Mouse (Mus musculus) midbrain, embryonic 15.5 days (tissue): ENCODE data around the gene Dbndd2. TPM values are rescaled to one million over a fixed set of nuclear protein-coding genes. Genes with fewer than 3 reads are reported as not detected.

ENCODE experiments used
- ATAC-seq: fragments of 200-750 bp; cut with Nextera tagmentation; replicated peaks from 2 replicates; pipeline ENCODE4 v1.8.0; 2017; ENCODE audit warnings: moderate TSS enrichment
- H3K27ac ChIP-seq: fragments of 300-500 bp; sonication (generic); 2 replicates; pipeline ENCODE4 v1.5.1; 2015; ENCODE audit warnings: mild to moderate bottlenecking, inconsistent platforms
- H3K27me3 ChIP-seq: fragments of 300-500 bp; sonication (generic); replicated peaks from 2 replicates; pipeline ENCODE4 v1.6.1; 2015; ENCODE audit warnings: inconsistent platforms
- H3K36me3 ChIP-seq: fragments of 300-500 bp; sonication (generic); replicated peaks from 2 replicates; pipeline ENCODE4 v1.6.1; 2015; ENCODE audit warnings: inconsistent platforms
- H3K4me1 ChIP-seq: fragments of 300-500 bp; sonication (generic); 2 replicates; pipeline ENCODE4 v1.6.1; 2015; ENCODE audit warnings: inconsistent platforms
- H3K4me2 ChIP-seq: fragments of 300-500 bp; sonication (generic); 2 replicates; pipeline ENCODE4 v1.6.1; 2015; ENCODE audit warnings: inconsistent platforms, mild to moderate bottlenecking, moderate library complexity
- H3K4me3 ChIP-seq: fragments of 300-500 bp; sonication (generic); 2 replicates; pipeline ENCODE4 v1.5.1; 2015; ENCODE audit warnings: mild to moderate bottlenecking, inconsistent platforms
- H3K9ac ChIP-seq: fragments of 300-500 bp; sonication (generic); 2 replicates; pipeline ENCODE4 v1.6.1; 2015; ENCODE audit warnings: mild to moderate bottlenecking, inconsistent platforms
- H3K9me3 ChIP-seq: fragments of 300-500 bp; sonication (generic); 2 replicates; pipeline ENCODE4 v1.6.1; 2016; ENCODE audit warnings: inconsistent platforms
- WGBS: fragments of 180-500 bp; shearing (Covaris S2); methylation state at CpG from one replicate; pipeline ENCODE4 v1.1.7; 2015; ENCODE audit warnings: mixed read lengths; 5-methylcytosine and 5-hydroxymethylcytosine counted together
- polyA plus RNA-seq: library from polyadenylated mRNA; unstranded; fragments of >200 nt; fragmentation: Nextera tagmentation; extraction: Ambion mirVana; gene quantifications from 2 replicates; pipeline ENCODE4 v1.2.1, GENCODE M21; 2015

The Dbndd2 gene
- polyA plus RNA-seq: 19.2 and 19.5 TPM in 2 replicates

DNA sequence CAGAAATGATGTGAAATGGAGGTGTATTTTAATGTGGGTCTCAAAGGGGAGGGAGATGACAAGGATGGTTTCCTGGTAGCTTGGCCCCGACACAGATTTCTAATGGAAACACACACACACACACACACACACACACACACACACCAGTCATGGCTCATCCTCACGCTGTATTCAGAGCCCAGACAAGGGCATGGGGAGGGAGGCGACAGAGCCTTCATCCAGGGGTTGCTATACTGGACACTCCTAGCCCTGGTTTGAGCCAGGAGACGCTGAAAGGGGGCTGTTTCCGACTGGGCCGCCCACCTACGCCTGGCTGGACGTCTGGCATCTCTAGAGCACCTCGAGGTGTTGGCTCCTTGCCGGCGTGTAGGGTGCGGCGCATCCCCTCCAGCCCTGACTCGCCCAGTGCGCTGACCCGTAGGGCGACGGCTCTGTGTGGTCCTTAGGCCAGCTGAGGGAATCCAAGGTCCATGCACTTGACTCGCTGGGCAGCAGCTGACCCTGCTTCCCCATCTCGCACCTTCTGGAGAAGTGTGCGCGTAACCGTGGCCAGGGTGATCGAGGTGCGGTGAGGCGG, at the start of gene Dbndd2:
Dbndd2 (plus strand) TSS at position 426 of the 577 bp plus-strand sequence.
- Histone ChIP-seq H3K4me3 (peak within 1 kb of the TSS; percentile 61), H3K36me3 (no peaks in the 10 kb centered on the region; the same call in 1 of the 2 replicates), H3K27me3 (peaks cover 10% of the 10 kb centered on the region), H3K9ac (peak within 1 kb of the TSS; percentile 63), H3K27ac (no peak within 1 kb of the TSS), H3K9me3 (no peaks in the 10 kb centered on the region), H3K4me1 (peaks cover 16% of the 10 kb centered on the region), H3K4me2 (peak within 1 kb of the TSS; percentile 99)
- ATAC-seq: peak; percentile 67
- WGBS: 2% methylated on average over 26 of the region's 26 CpGs

DNA sequence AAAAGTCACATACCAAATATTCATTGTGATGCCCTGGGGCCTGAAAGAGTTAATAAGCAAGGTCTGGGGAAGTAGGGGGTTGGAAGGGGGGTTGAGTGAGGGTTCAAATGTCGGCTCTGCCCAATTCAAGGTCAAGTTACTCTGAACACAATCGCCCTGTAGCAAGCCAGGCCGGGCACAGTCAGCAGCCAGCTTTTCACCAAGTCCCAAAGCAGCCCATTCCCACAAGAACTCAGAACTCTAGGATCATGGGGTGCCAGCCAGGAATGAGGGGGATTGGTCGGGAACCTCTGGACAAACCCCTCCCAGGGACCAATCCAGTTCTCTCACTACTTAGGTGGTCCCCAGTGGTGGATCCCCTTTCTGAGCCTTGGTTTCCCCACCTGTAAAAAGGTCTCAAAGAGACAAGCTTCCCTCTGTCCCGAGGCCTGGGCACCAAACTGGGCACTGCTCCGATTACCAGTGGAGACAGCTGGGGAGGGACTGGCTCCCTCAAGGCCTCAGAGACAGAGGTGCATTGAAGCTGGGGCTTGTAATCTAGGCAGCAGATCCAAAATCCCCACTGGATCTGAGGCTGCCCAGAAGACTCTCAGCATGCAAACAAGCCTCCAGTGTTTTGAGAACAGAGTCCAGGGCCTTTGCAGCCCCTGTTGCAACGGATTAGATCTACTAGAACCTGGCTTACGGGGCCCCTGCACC, 49.5 kb upstream of the Dbndd2 start:
- Histone ChIP-seq H3K9me3 (no peaks in the 10 kb centered on the region), H3K27me3 (peaks cover 5% of the 10 kb centered on the region; the same call in 1 of the 2 replicates)
- ATAC-seq: no peak

DNA sequence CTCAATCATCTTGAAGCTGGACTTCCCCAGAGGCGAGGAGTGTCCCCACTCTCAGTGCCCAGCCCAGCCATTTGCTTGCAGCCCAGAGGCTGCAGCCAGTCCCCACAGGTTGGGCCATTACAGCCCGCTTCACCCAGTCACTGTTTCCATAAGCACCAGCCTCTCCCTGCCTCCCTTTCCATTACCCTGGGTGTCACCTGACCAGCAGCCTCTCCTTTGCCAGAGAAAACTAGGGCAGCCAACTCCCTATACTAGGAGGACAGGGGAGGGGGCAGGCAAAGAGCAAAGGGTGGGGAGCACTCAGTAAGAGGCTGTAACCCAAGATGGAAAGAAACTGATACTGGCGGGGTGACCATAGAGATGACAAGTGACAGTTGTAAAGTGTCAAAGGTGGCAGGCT, 48.9 kb upstream of the Dbndd2 start:
- 56% methylated on average over 3 of the region's 3 CpGs for WGBS
- Histone ChIP-seq H3K27me3 (peaks cover 7% of the 10 kb centered on the region; the same call in 1 of the 2 replicates), H3K9ac (no peak overlapping the region), H3K27ac (no peak overlapping the region), H3K36me3 (no peaks in the 10 kb centered on the region), H3K4me2 (no peak overlapping the region), H3K9me3 (no peaks in the 10 kb centered on the region), H3K4me3 (no peak overlapping the region), H3K4me1 (peaks cover under 1% of the 10 kb centered on the region; the same call in 1 of the 2 replicates)
- no peak for ATAC-seq

More for the DNA sequence above, 49.5 kb upstream of the Dbndd2 start:
- no peak overlapping the region for H3K27ac ChIP-seq
- WGBS: 17% methylated on average over 8 of the region's 8 CpGs
- no peaks in the 10 kb centered on the region for H3K4me1 ChIP-seq
- H3K36me3 ChIP-seq: no peaks in the 10 kb centered on the region
- no peak overlapping the region for H3K4me3 ChIP-seq
- H3K4me2 ChIP-seq: no peak overlapping the region
- no peak overlapping the region for H3K9ac ChIP-seq

DNA sequence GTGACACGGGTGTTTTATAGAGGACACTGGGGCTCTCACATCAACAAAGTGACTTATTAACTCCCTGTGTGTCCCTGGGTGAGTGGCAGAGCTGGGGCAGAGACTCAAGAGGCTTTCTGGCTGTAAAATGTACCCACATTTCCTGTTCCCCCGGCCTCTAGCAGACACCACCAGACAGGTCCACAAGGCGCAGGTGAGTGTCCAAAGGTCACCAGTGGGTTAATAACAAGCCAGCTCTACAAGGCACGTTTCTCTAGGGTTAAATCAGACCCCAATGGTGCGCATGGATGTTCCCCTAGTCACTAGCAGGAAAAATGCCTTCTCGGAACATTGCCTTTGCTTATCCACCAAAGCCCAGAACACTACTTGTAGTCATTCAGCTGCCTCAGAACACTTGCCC, 48.2 kb upstream of the Dbndd2 start:
- H3K9me3 ChIP-seq: no peaks in the 10 kb centered on the region
- no peak overlapping the region for H3K4me3 ChIP-seq
- H3K27ac ChIP-seq: no peak overlapping the region
- H3K27me3 ChIP-seq: peaks cover 14% of the 10 kb centered on the region; the same call in 1 of the 2 replicates
- peaks cover 8% of the 10 kb centered on the region for H3K4me1 ChIP-seq
- ATAC-seq: no peak
- H3K4me2 ChIP-seq: no peak overlapping the region
- 84% methylated on average over 6 of the region's 6 CpGs for WGBS
- H3K36me3 ChIP-seq: no peaks in the 10 kb centered on the region
- no peak overlapping the region for H3K9ac ChIP-seq

DNA sequence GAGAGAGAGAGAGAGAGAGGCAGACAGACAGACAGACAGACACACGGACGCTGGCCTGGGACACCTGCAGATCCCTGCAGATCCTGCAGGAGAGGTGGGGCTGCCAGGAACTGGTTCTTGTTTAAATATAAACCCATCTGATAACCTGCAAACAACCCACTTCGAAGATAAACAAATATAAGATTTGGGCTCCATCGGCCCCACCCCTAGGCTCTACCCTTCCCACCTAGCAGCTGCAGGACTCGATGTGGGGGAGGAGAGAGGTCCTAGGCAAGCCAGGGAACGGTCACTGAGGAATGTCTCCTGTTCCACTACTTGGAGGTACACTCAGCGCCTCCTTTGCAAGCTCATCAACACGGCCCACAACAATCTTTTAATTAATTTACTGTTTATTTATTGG, 47.6 kb upstream of the Dbndd2 start:
- H3K4me2 ChIP-seq: no peak overlapping the region

DNA sequence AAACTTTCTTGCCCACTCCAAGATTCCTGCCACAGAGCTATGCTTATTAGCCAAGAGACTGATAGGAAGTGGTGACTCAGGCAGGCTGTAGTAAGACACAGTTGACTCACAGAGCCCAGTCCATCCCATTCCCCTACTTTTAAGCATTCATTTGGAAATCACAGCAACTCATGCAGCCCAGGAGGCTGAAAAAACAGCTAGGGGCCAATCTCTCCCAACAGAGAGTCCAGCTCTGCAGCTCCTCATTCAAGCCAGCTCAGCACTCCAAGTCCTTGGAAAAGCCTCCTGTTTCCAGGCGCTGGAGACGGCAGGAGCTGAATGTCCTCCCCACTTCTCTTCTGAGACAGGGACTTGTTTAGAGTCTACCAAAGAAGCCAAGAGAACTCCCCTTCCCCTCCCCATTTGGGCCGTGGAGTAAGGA, 46.9 kb upstream of the Dbndd2 start:
- WGBS: 62% methylated on average over 3 of the region's 3 CpGs
- Histone ChIP-seq H3K4me2 (no peak overlapping the region), H3K4me3 (no peak overlapping the region), H3K9me3 (no peaks in the 10 kb centered on the region), H3K27ac (no peak overlapping the region), H3K9ac (no peak overlapping the region), H3K4me1 (peaks cover 20% of the 10 kb centered on the region), H3K36me3 (no peaks in the 10 kb centered on the region), H3K27me3 (peaks cover 14% of the 10 kb centered on the region; the same call in 1 of the 2 replicates)
- ATAC-seq: no peak

More for the DNA sequence above, 47.6 kb upstream of the Dbndd2 start:
- WGBS: 79% methylated on average over 8 of the region's 8 CpGs
- Histone ChIP-seq H3K27me3 (peaks cover 14% of the 10 kb centered on the region; the same call in 1 of the 2 replicates), H3K36me3 (no peaks in the 10 kb centered on the region), H3K4me3 (no peak overlapping the region), H3K9ac (no peak overlapping the region), H3K9me3 (no peaks in the 10 kb centered on the region), H3K4me1 (peaks cover 13% of the 10 kb centered on the region), H3K27ac (no peak overlapping the region)
- no peak for ATAC-seq

DNA sequence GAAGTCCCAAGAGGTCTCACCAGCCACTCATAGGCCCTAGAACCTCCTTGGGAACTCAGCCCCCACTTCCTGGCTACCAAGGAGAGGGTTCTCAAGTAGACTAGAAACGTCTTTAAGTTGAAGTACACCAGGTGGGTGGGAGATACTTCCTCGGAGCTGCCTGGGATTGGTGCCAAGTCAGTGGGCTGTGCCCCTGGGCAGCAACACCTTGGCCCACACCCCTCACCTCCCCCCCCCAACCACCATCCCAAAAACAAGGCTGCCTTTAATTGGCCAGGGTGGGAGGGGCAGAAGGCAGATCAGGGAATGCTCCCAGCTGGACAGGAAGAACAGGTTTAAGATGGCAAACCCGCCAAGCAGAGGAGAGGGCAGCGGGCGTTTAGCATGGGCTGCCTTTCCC, 45.6 kb upstream of the Dbndd2 start:
- Histone ChIP-seq H3K27ac (no peak overlapping the region), H3K36me3 (no peaks in the 10 kb centered on the region), H3K9me3 (no peaks in the 10 kb centered on the region), H3K4me3 (no peak overlapping the region), H3K9ac (no peak overlapping the region), H3K4me2 (no peak overlapping the region), H3K27me3 (peaks cover 14% of the 10 kb centered on the region; the same call in 1 of the 2 replicates), H3K4me1 (peaks cover 20% of the 10 kb centered on the region)
- WGBS: 80% methylated on average over 5 of the region's 5 CpGs
- no peak for ATAC-seq

DNA sequence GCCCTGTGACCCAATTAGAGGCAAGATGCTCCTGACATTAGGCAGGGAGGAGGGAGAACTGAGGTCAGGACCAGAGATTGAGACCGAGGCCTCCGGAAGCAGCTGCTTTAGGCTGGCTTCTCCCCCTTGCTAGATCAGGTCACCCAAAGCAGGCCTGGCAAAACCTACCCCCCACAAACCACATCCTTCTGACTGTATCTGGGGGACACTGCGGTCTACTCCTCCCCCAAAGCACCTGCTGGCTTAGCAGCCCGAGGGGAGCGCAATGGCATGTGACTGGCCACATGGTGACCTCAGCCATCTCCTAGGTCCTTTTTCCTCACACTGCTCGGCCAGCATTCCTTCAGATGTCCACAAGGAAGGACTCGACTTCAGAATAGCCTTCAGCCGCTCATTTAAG, 44.8 kb upstream of the Dbndd2 start:
- ATAC-seq: no peak
- Histone ChIP-seq H3K4me1 (peaks cover 20% of the 10 kb centered on the region), H3K4me3 (no peak overlapping the region), H3K9me3 (no peaks in the 10 kb centered on the region), H3K27ac (no peak overlapping the region), H3K4me2 (no peak overlapping the region), H3K27me3 (peaks cover 14% of the 10 kb centered on the region; the same call in 1 of the 2 replicates), H3K36me3 (no peaks in the 10 kb centered on the region), H3K9ac (no peak overlapping the region)
- 44% methylated on average over 8 of the region's 8 CpGs for WGBS

DNA sequence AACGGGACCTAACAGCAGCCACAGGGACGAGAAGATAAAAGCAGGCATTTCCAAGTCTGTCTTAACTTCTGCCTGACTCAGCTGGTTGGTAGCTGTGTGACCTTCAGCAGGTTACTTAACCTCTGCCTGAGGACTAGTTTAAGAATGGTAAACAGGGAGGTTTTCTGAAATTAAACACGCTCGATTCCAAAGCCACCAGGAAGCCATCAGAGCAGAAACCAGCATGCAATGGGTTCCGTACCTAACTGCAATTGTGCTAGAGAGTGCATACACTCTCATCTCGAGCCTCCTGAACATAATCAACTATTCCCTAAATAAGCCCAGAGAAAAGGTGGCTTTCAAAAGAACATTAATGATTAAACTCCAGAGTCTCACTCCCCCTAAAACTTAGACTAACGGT, 44.2 kb upstream of the Dbndd2 start:
- H3K4me2 ChIP-seq: peak overlapping the region; percentile 98
- H3K36me3 ChIP-seq: no peaks in the 10 kb centered on the region
- H3K9me3 ChIP-seq: no peaks in the 10 kb centered on the region
- peaks cover 20% of the 10 kb centered on the region for H3K4me1 ChIP-seq
- WGBS: 36% methylated on average over 7 of the region's 7 CpGs
- no peak overlapping the region for H3K27ac ChIP-seq
- no peak overlapping the region for H3K9ac ChIP-seq
- H3K4me3 ChIP-seq: 0 out of 2 replicates have a peak overlapping the region, but pooled peaks have one; percentile 57
- ATAC-seq: no peak
- H3K27me3 ChIP-seq: peaks cover 14% of the 10 kb centered on the region; the same call in 1 of the 2 replicates

DNA sequence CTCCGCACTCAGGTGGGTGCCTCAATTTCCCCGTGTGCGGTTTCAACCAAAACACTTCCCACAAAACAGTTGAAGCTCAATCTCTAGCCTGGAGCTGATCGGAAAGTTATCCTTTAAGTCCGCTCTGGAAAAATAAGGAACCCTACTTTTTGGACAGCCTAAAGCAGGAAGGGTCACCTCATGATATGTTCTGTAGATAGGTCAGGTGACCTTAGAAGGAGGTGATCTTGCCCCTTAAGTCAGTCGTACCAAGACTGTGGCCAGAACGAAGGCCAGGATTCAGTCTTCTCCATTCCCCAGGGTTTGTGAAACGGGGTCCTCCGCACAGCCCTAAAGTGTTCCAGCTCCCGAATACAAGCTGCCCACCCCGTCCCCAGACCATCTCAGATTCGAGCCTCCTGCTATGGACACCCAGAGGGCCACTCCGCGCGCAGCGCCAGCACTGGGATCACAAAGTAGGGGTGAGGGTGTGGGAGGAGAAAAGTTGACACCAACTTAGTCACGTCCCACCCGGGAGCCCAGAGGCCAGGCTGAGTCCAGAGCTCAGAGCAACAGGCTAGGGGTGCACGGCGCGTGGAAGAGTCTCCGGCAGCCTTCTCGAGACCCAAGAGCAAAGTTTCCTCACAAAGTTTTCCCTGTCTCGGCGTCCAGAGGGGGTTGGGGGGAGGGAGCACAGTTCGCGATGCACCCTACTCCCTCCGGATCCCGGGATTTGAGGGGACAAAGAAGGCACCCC, 43.4 kb upstream of the Dbndd2 start:
- WGBS: 3% methylated on average over 29 of the region's 29 CpGs
- peak overlapping the region; percentile 55 for H3K9ac ChIP-seq
- H3K27ac ChIP-seq: no peak overlapping the region
- ATAC-seq: peak; percentile 20; the same call in 1 of the 2 replicates
- H3K4me3 ChIP-seq: peak overlapping the region; percentile 57
- H3K36me3 ChIP-seq: no peaks in the 10 kb centered on the region
- peaks cover 14% of the 10 kb centered on the region; the same call in 1 of the 2 replicates for H3K27me3 ChIP-seq
- H3K4me1 ChIP-seq: peaks cover 20% of the 10 kb centered on the region
- H3K9me3 ChIP-seq: no peaks in the 10 kb centered on the region
- peak overlapping the region; percentile 98 for H3K4me2 ChIP-seq

DNA sequence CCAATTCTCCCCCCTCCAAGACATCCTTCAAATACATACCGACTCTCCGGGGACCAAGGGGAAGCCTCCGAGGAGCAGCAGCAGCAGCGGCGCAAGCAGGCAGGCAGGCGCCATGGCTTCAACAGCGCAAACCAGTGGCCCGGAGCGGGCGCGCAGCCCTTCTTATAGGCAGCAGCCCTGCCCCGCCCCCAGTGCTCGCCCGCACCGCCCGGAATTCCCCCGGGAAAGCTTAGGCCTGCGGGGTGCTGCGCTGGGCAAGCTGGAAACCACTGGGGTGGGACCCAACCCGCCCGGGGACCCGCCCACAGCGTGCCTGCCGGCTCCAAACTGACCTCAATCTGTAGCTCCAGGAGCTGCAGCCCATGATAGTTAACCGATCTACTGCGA, 42.9 kb upstream of the Dbndd2 start:
- Histone ChIP-seq H3K9me3 (no peaks in the 10 kb centered on the region), H3K27ac (no peak overlapping the region), H3K4me1 (peaks cover 20% of the 10 kb centered on the region), H3K4me3 (peak overlapping the region; percentile 57), H3K4me2 (peak overlapping the region; percentile 98), H3K36me3 (no peaks in the 10 kb centered on the region), H3K9ac (peak overlapping the region; percentile 55), H3K27me3 (peaks cover 14% of the 10 kb centered on the region; the same call in 1 of the 2 replicates)
- ATAC-seq: peak; percentile 83
- WGBS: under 1% methylated on average over 26 of the region's 26 CpGs

DNA sequence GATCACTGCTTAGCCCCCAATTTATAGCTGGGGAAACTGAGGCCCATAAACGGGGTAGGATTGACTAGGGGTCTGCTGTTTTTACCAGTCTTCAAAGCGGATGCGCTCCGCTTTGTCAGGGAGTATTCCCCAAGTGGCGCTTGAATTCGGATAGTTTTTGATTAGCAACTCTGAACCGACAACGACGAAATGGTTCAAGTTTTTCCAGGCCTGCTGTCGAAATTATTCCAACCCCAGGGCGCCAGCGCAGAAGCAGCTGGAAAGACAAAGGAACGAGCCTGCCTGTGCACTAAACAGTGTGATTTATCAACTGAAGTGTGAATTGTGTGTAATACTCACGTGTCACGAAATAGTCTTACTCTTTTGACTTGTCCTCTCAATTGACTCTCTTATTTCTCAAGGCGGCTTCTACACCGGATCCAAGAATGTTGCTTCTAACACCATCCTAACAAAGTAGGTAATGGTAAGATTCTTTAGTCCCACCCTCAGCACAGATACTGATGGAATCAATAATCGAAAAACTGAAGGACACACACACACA, 42.4 kb upstream of the Dbndd2 start, which contains the start of gene Sdc4:
Sdc4 (minus strand) TSS at position 428 of the 541 bp plus-strand sequence.
- peak within 1 kb of the TSS; percentile 98 for H3K4me2 ChIP-seq
- 7% methylated on average over 18 of the region's 18 CpGs for WGBS
- peak within 1 kb of the TSS; percentile 55 for H3K9ac ChIP-seq
- no peak within 1 kb of the TSS for H3K27ac ChIP-seq
- peaks cover 14% of the 10 kb centered on the region; the same call in 1 of the 2 replicates for H3K27me3 ChIP-seq
- ATAC-seq: peak; percentile 37; the same call in 1 of the 2 replicates
- peaks cover 20% of the 10 kb centered on the region for H3K4me1 ChIP-seq
- H3K36me3 ChIP-seq: no peaks in the 10 kb centered on the region
- no peaks in the 10 kb centered on the region for H3K9me3 ChIP-seq
- H3K4me3 ChIP-seq: peak within 1 kb of the TSS; percentile 57
